Mouse (Mus musculus) kidney, adult 2 months (tissue): ENCODE results near the gene Parp14.

Experiments used
- CTCF ChIP-seq: fragments of 200-500 bp; conservative IDR thresholded peaks from 2 replicates; pipeline ENCODE4 v1.5.1; 2011; ENCODE audit warnings: low read depth, mild to moderate bottlenecking, control low read depth, low read length, moderate library complexity, mixed read lengths; ENCODE audit not compliant: insufficient read depth, insufficient read length
- POLR2A ChIP-seq: fragments of 200-500 bp; IDR thresholded peaks from one replicate; pipeline ENCODE4 v1.6.1; 2011; ENCODE audit warnings: low read depth, low read length, control low read depth

- TF ChIP-seq CTCF: peak; percentile 40
- TF ChIP-seq POLR2A: no peak
Measured at GRCm38 (mm10) chr16:35890645-35891044, 19.3 kb upstream of the Parp14 start.
